Mouse (Mus musculus) neural tube, embryonic 11.5 days (tissue): ENCODE results near the gene Gm19935. TPM values are rescaled to one million over a fixed set of nuclear protein-coding genes. Genes with fewer than 3 reads are reported as not detected.

Experiments used
- ATAC-seq: fragments of 200-750 bp; cut with Nextera tagmentation; 2 replicates; pipeline ENCODE4 v1.8.0; 2017; ENCODE audit warnings: moderate number of reproducible peaks, mild to moderate bottlenecking, moderate TSS enrichment, moderate library complexity; ENCODE audit not compliant: insufficient read depth, low FRiP score, low TSS enrichment
- DNase-seq: peaks from one replicate; pipeline ENCODE4 v3.0.0-alpha.2; 2015; ENCODE audit warnings: low spot score
- H3K27ac ChIP-seq: fragments of 300-500 bp; sonication (generic); 2 replicates; pipeline ENCODE4 v1.5.1; 2014; ENCODE audit warnings: low read depth, mild to moderate bottlenecking, low read length
- H3K27me3 ChIP-seq: fragments of 300-500 bp; sonication (generic); 2 replicates; pipeline ENCODE4 v1.6.1; 2014; ENCODE audit warnings: mild to moderate bottlenecking, low read length, mixed read lengths; ENCODE audit not compliant: control insufficient read depth, insufficient read depth
- H3K36me3 ChIP-seq: fragments of 300-500 bp; sonication (generic); 2 replicates; pipeline ENCODE4 v1.6.1; 2014; ENCODE audit warnings: mild to moderate bottlenecking, low read length, moderate library complexity, mixed read lengths; ENCODE audit not compliant: control insufficient read depth, insufficient read depth
- H3K4me1 ChIP-seq: fragments of 300-500 bp; sonication (generic); 2 replicates; pipeline ENCODE4 v1.6.1; 2014; ENCODE audit warnings: low read length, mixed read lengths; ENCODE audit not compliant: control insufficient read depth, insufficient read depth
- H3K4me2 ChIP-seq: fragments of 300-500 bp; sonication (generic); 2 replicates; pipeline ENCODE4 v1.6.1; 2014; ENCODE audit warnings: low read depth, mild to moderate bottlenecking, moderate library complexity
- H3K4me3 ChIP-seq: fragments of 300-500 bp; sonication (generic); 2 replicates; pipeline ENCODE4 v1.5.1; 2014; ENCODE audit warnings: low read depth, low read length
- H3K9ac ChIP-seq: fragments of 300-500 bp; sonication (generic); 2 replicates; pipeline ENCODE4 v1.6.1; 2014; ENCODE audit warnings: mild to moderate bottlenecking, low read length
- H3K9me3 ChIP-seq: fragments of 300-500 bp; sonication (generic); 2 replicates; pipeline ENCODE4 v1.6.1; 2016; ENCODE audit warnings: low read length; ENCODE audit not compliant: control insufficient read depth
- WGBS: fragments of 180-500 bp; shearing (Covaris S2); extraction: QIAGEN DNeasy Blood & Tissue Kit; methylation state at CpG from one replicate; pipeline ENCODE4 v1.1.7; 2014; 5-methylcytosine and 5-hydroxymethylcytosine counted together
- polyA plus RNA-seq: library from polyadenylated mRNA; unstranded; fragments of >200 nt; fragmentation: Nextera tagmentation; extraction: Ambion mirVana; gene quantifications from 2 replicates; pipeline ENCODE4 v1.2.1, GENCODE M21; 2014

The Gm19935 gene
- polyA plus RNA-seq, 1 experiment from 2014 or later, result not detected

DNA sequence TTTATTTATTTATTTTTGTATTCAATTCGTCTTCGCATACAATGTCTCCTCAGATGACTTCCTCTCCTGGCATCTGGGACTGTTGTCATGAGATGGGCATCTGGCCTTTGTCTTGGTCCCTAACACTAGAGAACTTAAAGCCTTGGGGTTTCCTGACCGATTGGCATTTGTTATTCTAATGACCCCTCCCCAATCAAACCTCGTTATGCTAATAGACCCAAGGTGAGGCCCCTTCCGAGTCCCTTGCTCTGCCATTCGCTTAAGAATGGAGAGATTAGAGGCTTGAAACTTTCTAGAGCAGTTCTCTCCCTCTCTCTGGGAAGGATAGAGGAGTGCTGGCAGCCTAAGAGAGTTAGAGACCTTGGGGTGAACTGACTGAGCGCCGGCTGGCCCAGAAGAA is 34.4 kb upstream of the Gm19935 start:
- Histone ChIP-seq H3K27ac (no peak overlapping the region), H3K4me3 (no peak overlapping the region), H3K27me3 (no peaks in the 10 kb centered on the region), H3K4me1 (peaks cover 22% of the 10 kb centered on the region), H3K4me2 (no peak overlapping the region), H3K36me3 (no peaks in the 10 kb centered on the region), H3K9me3 (no peaks in the 10 kb centered on the region), H3K9ac (no peak overlapping the region)
- 39% methylated on average over 8 of the region's 8 CpGs for WGBS
- ATAC-seq (no peak), DNase-seq (no peak)

- DNase-seq (peak; percentile 37), ATAC-seq (peak; percentile 41; the same call in 1 of the 2 replicates)
- no peak overlapping the region for H3K27ac ChIP-seq
- H3K4me3 ChIP-seq, result no peak overlapping the region
- H3K27me3 ChIP-seq, result no peaks in the 10 kb centered on the region
- 0 out of 2 replicates have a peak overlapping the region, but pooled peaks have one; percentile 5 for H3K4me2 ChIP-seq
- no peaks in the 10 kb centered on the region for H3K9me3 ChIP-seq
- no peaks in the 10 kb centered on the region for H3K36me3 ChIP-seq
- peaks cover 18% of the 10 kb centered on the region for H3K4me1 ChIP-seq
- 56% methylated on average over 11 of the region's 11 CpGs for WGBS
- H3K9ac ChIP-seq, result peak overlapping the region; percentile 10; the same call in 1 of the 2 replicates
Measured at GRCm38 (mm10) chr8:90849462-90850050, 32.4 kb upstream of the Gm19935 start.

DNA sequence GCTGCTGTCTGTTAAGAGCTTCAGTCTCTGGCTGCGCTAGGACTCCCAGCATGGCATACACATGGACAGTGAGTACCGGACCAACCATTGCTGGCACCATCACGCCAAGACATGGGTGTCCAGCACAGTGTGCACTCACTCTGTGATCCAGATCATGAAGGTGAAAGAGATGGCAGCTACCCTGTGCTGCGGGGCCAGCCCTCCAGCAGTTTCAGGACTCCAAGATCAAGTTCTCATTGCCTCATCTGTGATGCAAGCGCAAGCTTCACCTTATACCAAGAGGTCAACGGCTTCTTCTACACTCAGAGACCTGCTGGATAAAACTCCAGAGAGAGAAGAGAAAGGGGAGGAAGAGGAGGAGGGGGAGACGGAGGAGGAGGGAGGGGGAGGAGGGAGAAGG is 30.8 kb upstream of the Gm19935 start:
- Histone ChIP-seq H3K36me3 (no peaks in the 10 kb centered on the region), H3K9me3 (no peaks in the 10 kb centered on the region), H3K4me3 (no peak overlapping the region), H3K27me3 (no peaks in the 10 kb centered on the region), H3K27ac (no peak overlapping the region), H3K4me2 (no peak overlapping the region), H3K4me1 (peaks cover 11% of the 10 kb centered on the region), H3K9ac (no peak overlapping the region)
- ATAC-seq (no peak), DNase-seq (no peak)
- 92% methylated on average over 7 of the region's 7 CpGs for WGBS

- H3K36me3 ChIP-seq, result no peaks in the 10 kb centered on the region
- ATAC-seq (no peak), DNase-seq (no peak)
- 83% methylated on average over 9 of the region's 9 CpGs for WGBS
- H3K9me3 ChIP-seq, result no peaks in the 10 kb centered on the region
- H3K4me2 ChIP-seq, result no peak overlapping the region
- no peak overlapping the region for H3K9ac ChIP-seq
- no peak overlapping the region for H3K27ac ChIP-seq
- H3K4me1 ChIP-seq, result peaks cover 2% of the 10 kb centered on the region
- no peak overlapping the region for H3K4me3 ChIP-seq
- no peaks in the 10 kb centered on the region for H3K27me3 ChIP-seq
Measured at GRCm38 (mm10) chr8:90844179-90844967, 27.2 kb upstream of the Gm19935 start.

- no peak overlapping the region for H3K9ac ChIP-seq
- ATAC-seq, result no peak
- H3K27ac ChIP-seq, result no peak overlapping the region
- H3K27me3 ChIP-seq, result no peaks in the 10 kb centered on the region
- H3K4me1 ChIP-seq, result no peaks in the 10 kb centered on the region
- H3K9me3 ChIP-seq, result no peaks in the 10 kb centered on the region
- H3K36me3 ChIP-seq, result no peaks in the 10 kb centered on the region
- no peak overlapping the region for H3K4me2 ChIP-seq
- no peak overlapping the region for H3K4me3 ChIP-seq
- WGBS, result 85% methylated on average over 6 of the region's 6 CpGs
- DNase-seq, result no peak
Measured at GRCm38 (mm10) chr8:90843127-90843526, 25.9 kb upstream of the Gm19935 start.

- Histone ChIP-seq H3K27ac (no peak overlapping the region), H3K9me3 (no peaks in the 10 kb centered on the region), H3K9ac (no peak overlapping the region), H3K4me3 (no peak overlapping the region), H3K36me3 (no peaks in the 10 kb centered on the region), H3K4me1 (no peaks in the 10 kb centered on the region), H3K27me3 (no peaks in the 10 kb centered on the region), H3K4me2 (no peak overlapping the region)
- DNase-seq (no peak), ATAC-seq (no peak)
- 72% methylated on average over 13 of the region's 13 CpGs for WGBS
Measured at GRCm38 (mm10) chr8:90841321-90841720, 24.1 kb upstream of the Gm19935 start.

DNA sequence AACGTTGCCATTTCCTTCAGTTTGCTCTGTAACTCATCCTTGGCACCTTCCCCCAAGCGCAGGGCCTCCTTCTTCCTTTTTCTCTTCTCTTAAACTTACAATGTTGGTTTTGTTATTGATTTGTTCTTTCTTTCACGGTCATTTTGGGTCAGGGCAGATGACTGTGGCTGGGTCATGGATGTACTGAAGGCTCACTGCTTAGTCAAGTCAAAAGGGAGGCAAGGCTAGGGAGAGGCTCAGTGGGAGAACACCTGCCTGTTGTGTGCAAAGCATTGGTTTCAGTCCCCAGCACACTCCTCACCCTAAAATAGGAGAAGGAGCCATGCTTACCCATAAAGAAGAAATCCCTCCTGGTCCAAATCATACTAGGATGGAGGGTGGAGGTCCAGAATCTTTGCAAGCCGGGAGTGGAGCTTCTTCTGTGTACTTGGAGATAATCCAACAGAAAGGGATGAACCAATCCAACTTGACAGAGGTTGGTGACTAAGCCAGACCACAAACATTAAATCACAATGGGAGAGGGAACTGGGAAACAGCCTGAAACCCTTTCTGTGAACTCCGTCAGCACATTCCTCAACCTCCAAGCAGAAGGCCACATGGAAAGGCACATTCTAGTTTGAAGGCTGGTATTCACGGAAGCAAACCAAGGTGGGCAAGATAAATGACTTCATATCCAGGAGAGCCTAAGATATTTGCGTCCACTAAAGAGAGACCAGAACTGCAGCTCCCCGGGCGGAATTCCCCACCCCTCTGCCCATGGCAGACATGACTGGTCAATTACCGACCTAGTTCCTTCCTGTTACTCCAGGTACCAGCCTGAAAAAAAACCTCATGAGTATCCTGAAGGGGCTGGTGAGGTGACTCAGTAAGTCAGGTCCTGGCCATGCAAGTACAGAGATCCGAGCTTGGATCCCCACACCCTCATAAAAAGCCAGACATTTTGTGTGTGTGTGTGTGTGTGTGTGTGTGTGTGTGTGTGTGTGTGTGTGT is 22.8 kb upstream of the Gm19935 start:
- Histone ChIP-seq H3K9me3 (no peaks in the 10 kb centered on the region), H3K27me3 (no peaks in the 10 kb centered on the region), H3K4me1 (no peaks in the 10 kb centered on the region), H3K4me3 (no peak overlapping the region), H3K27ac (no peak overlapping the region), H3K36me3 (no peaks in the 10 kb centered on the region), H3K4me2 (no peak overlapping the region), H3K9ac (no peak overlapping the region)
- 74% methylated on average over 11 of the region's 11 CpGs for WGBS
- ATAC-seq (no peak), DNase-seq (no peak)

DNA sequence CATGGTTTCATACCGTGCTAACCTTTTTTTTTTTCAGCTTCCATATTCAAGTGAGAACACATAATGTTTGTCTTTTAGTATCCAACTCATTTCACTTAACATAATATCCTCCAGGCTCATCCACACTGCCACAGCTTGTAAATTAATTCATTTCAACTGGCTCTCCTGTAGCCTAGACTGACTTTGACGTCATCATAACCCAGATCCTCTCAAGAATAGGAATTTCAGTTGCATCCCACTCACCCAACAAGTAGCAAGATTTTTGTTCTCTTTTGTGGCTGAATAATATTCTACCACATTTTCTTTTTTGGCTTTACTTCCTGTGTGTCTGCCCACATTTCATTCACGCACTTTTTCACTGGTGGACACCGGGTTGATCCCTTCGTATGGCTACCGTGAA is 20.2 kb upstream of the Gm19935 start:
- 96% methylated on average over 6 of the region's 6 CpGs for WGBS
- no peak overlapping the region for H3K27ac ChIP-seq
- no peaks in the 10 kb centered on the region for H3K27me3 ChIP-seq
- ATAC-seq (no peak), DNase-seq (no peak)
- H3K4me3 ChIP-seq, result no peak overlapping the region
- no peak overlapping the region for H3K9ac ChIP-seq
- no peaks in the 10 kb centered on the region for H3K9me3 ChIP-seq
- 0 out of 2 replicates have a peak, but pooled peaks cover 5% of the 10 kb centered on the region for H3K4me1 ChIP-seq
- H3K36me3 ChIP-seq, result no peaks in the 10 kb centered on the region
- no peak overlapping the region for H3K4me2 ChIP-seq
